Mouse (Mus musculus): ENCODE results near the gene Maco1.
"Not testable (repeated sequence)": the region's sequence is repeated elsewhere in the genome, so short reads cannot be mapped to it uniquely, and the experiment has no call there.

The Maco1 gene

DNA sequence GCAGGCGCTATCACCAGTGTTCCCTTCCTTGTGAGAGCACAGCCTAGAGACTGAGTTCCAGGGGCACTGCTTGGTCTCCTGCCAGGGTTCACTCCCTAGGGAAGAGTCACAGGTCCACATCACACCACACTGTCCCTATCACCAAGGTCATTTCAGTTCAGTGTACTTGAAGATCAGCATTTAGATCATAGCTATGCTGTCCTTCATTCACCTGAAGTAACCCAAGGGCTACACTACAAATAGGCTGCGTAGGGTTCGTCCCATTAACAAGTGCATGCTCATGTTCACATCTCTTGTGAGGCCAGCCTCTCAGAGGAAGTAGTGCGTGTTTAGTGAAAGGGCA lies 38.9 kb downstream of the Maco1 start:
- DNase-seq (ENCODE audit: low read depth, low spot score): peak; percentile 82

DNA sequence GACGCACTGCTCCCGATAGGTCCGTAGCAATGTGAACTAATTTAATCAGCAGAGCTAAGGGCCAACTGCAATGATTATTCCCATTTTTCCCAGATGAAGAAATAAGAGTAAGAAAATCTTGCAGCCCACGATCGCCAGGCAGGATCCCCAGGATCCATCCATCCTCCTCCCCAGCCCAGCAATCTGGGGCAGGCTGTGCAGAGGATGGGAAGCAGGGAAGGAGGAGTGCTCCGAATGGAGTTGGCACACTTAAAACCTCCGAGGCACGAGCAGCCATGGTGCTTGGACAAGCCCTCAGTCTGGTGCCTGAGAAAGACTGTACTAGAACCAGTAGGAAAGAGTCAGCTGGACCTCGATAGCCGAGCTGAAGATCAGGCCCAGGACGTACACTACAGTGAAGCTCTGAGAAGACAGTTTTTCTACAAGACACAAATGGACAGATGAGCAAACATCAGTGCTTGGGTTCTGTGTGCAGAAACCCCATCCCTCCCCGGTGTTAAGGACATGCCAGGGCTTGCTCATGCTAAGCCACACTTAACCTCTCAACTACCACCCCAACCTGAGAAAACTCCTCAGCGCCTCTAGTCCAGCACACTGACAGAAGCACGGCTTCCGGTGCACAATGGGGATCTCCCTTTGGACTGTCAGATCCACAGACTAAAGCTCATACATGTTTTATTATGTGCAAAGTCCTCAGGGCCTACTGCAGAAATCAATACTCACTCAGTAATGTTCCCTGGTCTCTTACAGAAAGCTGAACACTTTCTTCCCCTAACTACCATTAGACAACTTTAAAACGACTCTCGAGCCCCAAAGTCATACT lies 39.5 kb downstream of the Maco1 start:
- DNase-seq (ENCODE audit: low read depth, low spot score): no peak

DNA sequence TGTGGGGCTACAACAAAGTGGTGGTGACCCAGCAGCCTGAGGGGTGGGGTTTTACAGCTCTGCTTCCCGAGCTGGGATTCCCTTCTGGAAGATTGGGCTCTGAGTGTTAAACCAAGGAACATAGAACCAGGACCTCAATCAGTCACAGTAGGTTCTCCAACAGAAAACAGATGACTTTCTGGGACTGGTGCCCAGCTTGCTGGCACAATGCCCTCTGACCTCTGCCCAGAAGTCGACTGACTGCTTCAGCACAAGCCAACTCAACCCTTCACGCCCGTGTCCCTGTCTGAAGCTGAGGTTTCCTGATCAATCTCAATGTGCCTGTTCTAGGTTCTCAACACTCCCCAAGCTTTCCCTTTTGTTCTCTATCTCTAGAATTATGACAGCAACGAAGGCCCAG lies 48.4 kb downstream of the Maco1 start:
- peak; percentile 93 for DNase-seq (ENCODE audit: low read depth, low spot score)

DNA sequence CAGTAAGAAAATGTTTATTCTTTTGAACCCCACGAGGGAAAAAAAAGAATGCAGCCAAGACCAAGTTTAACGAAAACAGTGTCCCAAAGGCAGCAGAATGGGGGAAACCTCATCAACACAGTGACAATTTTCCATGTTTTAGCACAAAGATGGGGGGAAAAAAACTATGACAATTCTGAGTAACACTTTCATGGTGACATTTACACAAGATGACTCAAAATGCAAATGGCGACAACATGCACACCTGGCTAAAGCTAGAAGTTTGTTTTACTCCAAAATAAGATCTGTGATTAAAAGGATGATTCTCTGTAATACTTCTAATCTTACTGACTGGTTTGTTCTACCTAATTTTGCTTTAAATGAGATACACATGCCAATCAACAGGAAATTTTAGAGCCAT lies 50.4 kb downstream of the Maco1 start:
- no peak for DNase-seq (ENCODE audit: low read depth, low spot score)

DNA sequence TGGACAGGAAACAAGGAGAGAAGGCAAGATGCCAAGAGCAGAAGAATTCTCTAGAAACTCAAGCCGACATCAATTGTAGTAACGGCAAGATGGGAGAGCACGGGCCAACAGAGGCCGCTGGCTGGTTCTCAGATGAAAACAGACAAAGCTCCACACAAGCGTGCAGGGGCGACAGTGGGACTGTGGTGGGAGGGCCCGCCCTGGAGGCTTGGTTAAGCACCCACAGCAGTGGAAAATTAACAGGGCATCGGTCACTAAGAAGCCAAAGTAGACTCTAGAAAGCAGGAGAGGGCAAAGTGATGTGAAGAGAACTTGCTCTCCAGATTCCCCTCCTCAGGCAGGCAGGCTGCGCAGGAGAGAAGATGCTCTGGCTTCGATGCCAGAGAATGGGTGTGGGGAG lies 51.0 kb downstream of the Maco1 start:
- no peak for DNase-seq (ENCODE audit: low read depth, low spot score)

DNA sequence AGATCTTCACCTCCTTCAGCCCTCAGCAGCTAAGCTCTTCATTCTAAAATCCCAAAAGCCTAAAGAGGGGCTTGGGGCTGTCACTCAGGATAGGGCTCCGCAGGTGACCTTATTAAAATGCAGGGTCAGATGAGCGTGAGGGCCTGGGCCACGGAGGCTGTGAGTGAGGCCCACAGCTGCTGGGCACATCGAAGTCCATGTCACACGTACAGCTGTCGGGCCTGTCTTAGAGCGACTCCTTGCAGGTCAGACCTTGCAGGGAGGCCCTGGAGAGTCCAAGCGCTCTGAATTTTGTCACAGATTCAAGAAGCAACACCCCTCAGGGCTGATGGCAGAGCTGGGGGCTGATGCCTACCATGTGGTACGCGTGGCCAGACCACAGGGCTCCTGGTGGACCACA lies 52.5 kb downstream of the Maco1 start:
- DNase-seq (ENCODE audit: low read depth, low spot score): no peak

DNA sequence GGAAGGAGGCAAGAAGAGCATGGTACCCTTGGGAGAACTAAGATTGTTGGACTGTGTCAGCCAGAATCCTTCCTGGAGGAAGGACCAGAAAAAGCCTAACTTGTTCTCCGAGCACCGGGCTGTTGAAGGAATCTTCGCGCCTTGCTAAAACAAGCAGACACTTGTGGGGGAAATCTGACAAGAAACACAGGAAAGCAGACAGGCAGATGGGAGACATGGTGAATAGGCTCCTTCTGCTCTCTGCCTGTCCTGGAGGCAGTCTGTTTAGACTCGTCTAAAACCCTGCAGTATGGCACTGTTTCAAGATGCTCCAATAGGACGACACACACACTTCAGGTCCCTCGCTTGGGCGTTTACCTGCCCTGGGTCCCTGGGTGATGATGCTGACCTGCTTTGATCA lies 53.0 kb downstream of the Maco1 start:
- no peak for DNase-seq (ENCODE audit: low read depth, low spot score)

DNA sequence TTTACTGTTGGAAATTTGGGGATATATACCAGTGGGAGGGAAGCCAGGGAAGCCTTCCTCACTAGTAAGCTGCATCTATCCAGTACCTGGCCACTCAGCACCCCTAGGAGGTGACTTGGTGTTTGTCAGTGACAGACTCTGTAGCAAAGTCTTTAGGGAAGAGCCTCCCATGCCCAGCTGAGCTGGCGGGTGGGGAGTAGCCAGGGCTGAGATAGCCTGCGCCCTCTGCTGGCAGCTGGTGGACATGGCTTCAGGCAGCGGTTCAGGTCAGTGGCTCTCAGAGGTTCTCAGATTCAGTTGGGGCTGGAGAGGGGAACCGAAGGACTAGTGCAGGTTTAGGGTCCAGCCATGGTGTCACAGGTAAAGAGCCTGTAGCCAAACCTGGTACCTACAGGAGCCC lies 53.9 kb downstream of the Maco1 start:
- peak; percentile 71 for DNase-seq (ENCODE audit: low read depth, low spot score)

DNA sequence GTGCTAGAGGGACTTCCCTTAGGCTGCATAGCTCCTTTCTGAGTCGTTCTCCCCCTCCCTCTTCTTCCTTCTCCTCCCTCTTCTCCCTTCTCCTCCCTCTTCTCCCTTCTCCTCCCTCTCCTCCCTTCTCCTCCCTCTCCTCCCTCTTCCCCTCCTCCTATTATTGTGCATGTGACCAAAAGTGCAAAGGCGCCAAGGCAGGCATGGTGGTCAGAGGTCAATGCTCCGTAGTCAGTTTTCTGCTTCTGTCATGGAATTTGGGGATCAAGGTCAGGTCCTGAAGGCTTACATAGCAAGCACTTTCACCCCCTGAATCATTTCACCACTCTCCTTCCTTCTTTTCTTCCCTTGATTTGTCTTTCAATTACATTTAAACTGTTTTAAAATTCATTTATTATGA lies 54.3 kb downstream of the Maco1 start:
- no peak for DNase-seq (ENCODE audit: low read depth, low spot score)

DNA sequence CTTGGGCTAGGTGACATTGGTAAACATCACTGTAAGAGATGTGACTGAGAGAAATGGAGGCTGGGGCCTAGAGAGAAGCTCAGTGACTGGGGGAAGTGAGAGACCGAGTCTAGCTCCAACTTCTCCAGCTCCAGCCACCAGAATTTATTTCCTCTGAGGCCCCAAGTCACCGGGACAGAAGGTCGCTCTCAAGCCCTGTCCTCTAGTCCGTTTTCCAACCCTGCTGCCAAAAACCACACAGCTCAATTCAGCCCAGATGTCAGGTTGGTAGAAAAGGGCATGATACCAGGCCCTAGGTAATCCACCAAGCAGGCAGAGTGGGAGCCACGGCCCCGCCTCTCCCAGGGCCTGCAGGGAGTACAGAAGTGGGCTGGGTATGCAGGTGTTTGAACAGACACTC lies 55.5 kb downstream of the Maco1 start:
- DNase-seq (ENCODE audit: low read depth, low spot score): no peak

DNA sequence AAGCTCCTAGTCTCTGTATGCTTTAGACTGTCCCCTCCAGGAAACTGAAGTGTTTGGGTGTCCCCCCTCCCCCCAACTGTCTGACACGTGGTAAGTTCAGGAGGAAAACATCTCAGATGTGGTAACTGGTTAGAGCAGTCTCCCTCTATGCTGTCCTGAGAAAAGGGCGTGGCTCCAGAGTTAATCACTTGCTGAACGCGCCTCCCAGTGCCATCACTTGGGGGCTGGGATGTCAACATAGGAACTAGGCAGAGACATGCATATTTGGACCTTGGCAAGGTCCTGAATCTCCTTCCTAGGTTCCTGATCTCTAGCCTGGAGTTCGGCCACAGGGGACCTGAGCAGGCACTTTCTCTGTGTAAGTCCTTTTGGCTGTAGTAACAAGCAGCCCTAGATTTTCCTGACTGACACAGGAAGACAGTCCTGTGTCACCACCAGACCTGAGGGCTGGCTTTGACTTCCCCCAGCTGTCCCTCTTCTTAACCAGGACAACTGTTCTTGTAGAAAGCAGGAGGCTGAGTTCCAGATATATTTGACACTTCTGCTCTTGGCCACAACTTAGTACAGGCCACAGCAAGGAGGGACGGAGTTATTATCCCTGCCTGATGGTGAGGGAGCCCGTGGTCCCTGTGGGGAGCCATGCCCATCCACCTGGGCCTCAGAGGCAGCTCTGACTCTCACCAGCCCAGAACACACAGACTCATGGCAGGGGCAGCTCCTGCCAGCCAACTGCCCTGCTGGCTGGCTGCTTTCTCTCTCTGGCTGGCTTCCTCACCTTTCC lies 56.4 kb downstream of the Maco1 start:
- DNase-seq (ENCODE audit: low read depth, low spot score): no peak

DNA sequence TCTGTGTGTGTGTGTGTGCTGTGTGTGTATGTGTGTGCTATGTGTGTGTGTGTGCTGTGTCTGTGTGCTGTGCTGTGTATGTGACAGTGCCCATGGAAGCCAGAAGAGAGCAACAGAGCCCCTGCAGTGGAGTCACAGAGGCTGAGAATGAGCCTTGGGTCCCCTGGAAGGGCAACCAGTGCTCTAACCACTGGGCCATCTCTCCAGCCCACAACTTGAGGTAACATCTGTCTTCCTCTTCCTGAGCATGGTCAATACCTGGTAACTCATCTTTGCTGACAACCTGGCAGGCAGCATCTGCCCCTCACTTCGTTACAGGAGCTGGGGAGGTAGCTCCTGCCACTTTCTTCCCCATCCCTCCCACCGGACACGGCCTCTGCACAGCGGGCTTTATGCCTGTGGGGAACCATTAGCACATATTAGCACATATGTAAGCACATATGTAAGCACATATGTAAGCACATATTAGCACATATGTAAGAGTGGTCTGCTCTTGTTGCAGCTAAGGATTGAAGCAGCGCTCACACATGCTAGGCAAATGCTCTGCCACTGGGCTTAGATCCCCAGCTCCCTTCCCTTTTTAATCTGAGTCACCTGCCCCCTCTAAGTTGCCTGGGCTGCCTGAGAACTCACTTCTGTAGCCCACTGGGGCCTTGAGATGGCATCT lies 57.2 kb downstream of the Maco1 start:
- DNase-seq (ENCODE audit: low read depth, low spot score): no peak

DNA sequence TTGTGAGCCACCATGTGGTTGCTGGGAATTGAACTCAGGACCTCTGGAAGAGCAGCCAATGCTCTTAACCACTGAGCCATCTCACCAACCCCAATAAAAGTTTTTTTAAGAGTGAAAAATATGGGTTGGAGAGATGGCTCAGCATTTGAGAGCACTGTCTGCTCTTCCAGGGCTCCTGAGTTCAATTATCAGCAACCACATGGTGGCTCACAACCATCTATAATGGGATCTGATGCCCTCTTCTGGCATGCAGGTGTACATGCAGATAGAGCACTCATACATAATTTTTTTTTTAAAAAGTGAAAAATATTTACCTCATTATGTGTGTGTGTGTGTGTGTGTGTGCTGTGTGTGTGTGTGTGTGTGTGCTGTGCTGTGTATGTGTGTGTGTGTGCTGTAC lies 58.2 kb downstream of the Maco1 start:
- DNase-seq (ENCODE audit: low read depth, low spot score): not testable (repeated sequence)

DNA sequence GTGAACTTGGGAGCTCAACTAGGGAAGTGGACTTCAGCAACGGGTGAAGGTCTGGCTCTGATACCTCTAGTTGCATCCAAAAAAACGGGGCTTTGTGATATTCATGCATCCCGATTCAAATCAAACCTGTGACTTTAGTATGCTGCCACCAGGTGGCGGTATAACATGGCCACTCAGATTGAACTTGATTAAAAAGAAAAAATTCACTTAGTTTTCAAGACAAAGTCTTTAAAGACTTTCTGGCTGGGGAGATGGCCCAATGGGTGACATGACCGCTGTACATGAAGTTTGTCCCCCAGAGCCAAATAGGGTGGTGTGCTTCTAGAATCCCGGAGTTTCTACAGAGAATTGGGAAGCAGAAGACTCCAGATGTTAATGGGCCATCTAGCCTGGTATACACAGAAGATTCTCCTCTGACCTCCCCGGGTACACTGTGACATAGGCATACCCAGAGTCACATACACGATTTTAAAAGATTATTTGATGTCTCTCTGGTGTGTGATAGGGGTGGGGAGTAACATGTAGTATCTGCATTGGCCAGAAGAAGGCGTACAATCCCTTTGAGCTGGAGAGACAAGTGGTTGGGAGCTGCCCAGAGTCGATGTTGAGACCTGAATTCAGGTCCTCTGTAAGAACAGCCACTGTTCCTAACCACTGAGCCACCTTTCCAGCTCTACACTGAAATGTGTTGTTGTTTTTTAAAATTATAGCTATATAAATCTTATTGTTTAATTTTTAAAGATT lies 59.8 kb downstream of the Maco1 start:
- no peak for DNase-seq (ENCODE audit: low read depth, low spot score)

DNA sequence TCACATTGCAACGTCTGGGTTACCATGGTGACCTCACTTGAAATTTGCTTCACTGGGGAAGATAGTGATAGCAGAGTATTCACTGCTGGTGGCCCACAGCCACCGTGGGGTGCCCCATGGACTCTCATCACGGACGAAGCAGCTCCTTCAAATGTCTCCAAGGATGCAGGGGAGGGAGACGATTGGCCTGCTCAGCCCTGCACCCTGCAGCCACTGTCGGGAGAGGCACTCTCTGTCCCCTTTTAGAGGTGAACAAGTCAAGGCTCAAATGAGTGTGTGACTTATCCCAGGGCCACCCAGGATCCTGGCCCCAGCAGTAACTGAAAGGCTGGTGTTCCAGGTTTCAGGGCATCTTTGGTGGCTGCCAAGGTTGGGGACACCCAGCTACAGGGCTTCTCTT lies 61.4 kb downstream of the Maco1 start:
- no peak for DNase-seq (ENCODE audit: low read depth, low spot score)

DNA sequence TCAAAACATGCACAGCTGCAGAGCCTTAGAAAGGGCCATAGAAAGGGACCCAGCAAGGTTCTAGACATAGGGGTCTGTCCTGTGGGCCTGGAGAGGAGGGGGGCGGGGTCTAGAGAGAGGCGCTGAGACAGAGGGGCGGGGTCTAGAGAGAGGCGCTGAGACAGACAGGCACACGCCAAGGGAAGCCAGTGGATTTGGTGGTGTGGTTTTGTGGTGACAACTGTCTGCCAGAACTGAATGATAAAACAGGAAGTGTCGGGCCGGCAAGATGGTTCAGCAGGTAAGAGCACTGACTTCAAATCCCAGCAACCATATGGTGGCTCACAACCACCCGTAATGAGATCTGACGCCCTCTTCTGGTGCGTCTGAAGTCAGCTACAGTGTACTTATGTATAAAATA lies 66.2 kb downstream of the Maco1 start:
- no peak for DNase-seq (ENCODE audit: low read depth, low spot score)

DNA sequence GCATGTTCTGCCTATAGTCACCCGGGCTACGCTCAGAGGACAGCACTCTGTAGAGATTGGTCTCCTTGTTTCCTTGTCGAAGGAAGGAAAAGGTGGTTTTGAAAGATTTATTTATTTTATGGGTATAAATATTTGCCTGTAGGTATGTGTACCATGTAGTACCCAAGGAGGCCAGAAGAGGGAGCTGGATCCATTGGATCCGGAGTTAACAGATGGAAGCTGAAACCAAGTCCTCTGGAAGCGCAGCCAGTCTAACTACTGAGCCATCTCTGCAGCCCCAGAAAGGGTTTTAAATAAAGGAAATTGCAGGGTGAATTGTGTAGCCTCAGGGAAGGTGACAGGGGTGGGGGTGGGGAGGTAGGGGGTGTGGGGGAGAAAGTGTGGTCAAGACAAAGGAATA lies 68.4 kb downstream of the Maco1 start:
- no peak for DNase-seq (ENCODE audit: low read depth, low spot score)

DNA sequence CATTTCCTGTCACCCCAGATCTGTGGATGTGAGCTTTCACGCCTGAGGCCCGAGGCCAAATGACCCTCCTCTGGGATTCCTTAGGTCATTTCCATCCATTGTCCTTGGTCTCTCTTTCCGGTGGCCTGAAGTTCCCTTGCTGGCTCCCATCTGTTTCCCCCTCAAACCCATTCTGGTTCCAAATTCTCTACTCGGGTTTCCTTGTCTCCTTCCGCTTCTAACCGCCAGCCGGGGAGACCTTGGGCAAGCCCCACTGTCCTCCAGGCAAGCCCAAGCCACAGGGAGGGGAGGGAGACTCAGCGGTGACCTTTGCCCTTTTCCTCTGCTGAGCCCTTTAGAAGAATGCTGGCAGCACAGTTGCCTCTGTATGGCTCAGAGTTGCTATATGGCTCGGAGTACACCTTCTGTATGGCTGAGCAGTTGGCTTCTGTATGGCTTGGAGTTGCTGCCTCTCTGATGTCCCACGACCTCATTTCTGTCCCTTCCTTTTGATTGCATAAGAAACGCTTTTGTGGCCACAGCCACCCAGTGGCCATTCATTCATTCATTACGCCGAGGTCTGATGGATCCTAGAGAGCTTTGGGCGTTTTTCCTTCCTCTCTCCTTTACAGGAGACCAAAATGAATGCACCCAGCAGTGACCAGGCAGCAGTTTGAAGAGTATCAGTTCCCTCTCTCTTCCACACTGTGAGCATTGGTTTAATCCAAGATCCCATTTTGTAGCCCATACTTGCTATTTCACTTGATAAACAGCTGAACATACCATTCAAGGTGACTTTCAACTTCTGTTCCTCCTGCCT lies 73.8 kb downstream of the Maco1 start:
- DNase-seq (ENCODE audit: low read depth, low spot score): no peak

DNA sequence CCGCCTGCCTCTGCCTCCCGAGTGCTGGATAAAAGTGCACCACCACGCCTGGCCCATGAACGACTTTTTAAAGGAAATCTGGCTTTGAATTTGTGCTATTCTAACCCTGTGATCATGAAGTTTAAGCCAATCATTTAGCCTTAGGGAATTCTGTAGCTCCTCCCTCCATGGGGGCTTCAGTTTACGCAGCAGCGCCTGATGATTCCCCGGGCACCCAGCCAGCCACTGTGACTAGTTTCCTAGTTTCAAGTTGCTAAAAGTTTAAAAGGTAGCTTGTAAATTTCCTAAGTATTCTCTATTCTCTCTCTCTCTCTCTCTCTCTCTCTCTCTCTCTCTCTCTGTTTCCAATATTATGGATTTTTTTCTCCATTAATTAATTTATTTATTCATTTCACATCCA lies 76.9 kb downstream of the Maco1 start:
- DNase-seq (ENCODE audit: low read depth, low spot score): no peak

DNA sequence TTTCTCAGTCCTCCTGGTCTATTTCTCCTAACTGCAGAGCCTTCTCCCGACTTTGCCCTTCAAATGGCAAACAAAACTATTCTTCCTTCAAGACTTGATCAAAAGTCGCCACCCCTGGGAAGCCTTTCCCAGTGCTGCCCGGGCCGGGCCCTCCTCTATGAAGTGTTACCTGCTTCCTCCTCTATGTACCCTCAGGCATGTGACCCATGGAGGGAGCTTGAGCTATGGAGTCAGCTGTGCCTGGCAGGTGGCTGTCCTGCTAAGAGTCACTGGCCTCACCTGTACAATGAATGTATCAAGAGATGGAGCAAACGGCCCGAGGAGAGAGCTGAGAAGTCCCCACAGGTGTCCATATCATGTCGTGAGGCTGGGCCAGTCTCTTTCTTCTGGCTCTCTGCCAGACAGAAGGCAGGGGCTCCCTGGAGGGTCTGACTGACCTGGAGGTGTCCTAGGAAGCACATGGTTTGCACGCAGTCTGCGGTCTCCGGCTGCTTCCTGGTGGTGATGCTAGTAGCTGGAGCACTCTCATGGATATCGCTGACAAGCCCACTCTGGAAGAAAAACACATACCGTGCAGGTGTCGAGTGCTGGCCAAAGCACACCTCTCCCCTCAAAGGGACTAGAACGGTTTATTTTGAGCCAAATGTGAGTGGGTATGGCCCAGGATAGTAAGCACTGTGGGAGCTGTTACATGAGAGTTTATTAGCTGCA lies 77.8 kb downstream of the Maco1 start:
- DNase-seq (ENCODE audit: low read depth, low spot score): no peak

DNA sequence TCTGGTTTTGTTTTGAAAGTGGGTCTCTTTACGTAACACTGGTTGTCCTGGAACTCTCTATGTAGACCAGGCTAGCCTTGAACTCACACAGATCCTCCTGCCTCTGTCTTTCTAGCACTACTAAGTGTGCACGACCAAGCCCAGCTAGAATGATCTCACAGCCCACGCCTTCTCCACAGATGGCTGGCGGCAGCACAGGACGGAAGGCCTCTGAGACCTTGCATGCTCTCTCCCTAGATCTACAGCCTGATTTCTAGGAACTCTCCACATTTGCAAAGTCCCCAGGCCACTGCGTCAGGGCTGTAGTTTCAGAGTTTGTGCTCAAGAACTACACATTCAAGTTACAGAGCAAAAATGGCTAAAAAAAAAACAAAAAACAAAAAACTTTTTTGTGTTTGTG lies 79.0 kb downstream of the Maco1 start:
- DNase-seq (ENCODE audit: low read depth, low spot score): no peak
